ENCODE assay signal across 22 mouse cellular contexts in the genomic region with DNA sequence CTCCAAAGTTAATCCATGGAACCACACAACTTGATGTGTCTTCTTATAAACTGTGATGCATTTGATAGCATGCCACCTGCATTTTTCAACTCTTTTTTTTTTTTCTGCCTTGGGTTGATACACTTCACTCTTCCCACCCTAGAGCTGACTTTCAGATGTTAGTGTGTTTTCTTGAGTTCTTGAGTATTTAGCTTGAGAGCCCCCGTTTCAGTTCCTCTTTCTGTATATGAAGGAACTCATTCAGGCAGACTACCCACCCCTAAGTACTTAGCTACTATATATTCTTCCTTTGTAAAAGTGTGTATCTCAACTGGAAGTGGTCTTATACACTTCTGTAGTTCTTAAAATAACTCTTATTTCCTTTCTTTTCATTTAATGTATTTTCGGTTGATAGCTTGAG.
"Had no signal": no experiment of that assay in that cellular context is flagged by ENCODE, and none has a peak within 500 bp of the region (broad histone marks: within the 10 kb centered on the region; RNA-seq: fewer than 3 reads in every experiment).

No protein-coding gene starts in this region.

- H3K27me3 ChIP-seq: liver, embryonic 15.5 days; lung, embryonic 15.5 days; megakaryocyte, embryonic 14.5 days; midbrain, embryonic 13.5 days; midbrain, embryonic 15.5 days; neural tube, embryonic 12.5 days; stomach, embryonic 15.5 days had no signal

- H3K27ac ChIP-seq: liver, embryonic 15.5 days; lung, embryonic 15.5 days; macrophage; midbrain, embryonic 13.5 days; midbrain, embryonic 15.5 days; neural tube, embryonic 12.5 days; stomach, embryonic 15.5 days; stomach, postnatal 0 days had no signal

- H3K36me3 ChIP-seq: liver, embryonic 15.5 days; lung, embryonic 15.5 days; midbrain, embryonic 13.5 days; midbrain, embryonic 15.5 days; neural tube, embryonic 12.5 days; stomach, embryonic 15.5 days had no signal

- DNase-seq: liver, postnatal 0 days; lung, adult 2 months; lung, postnatal 14 days; lung, postnatal 36 days; retina, postnatal 1 day; right cerebral cortex, adult 18-20 months; right cerebral cortex, postnatal 25 days; right cerebral cortex, postnatal 4 days; thymus, adult 2 months; thymus, postnatal 25 days; thymus, postnatal 4 days had no signal

- ATAC-seq: liver, postnatal 0 days; lung, postnatal 0 days; midbrain, embryonic 13.5 days; midbrain, embryonic 15.5 days had no signal

- H3K4me3 ChIP-seq: liver, embryonic 15.5 days; lung, embryonic 15.5 days; megakaryocyte, embryonic 14.5 days; midbrain, embryonic 13.5 days; midbrain, embryonic 15.5 days; neural tube, embryonic 12.5 days; stomach, embryonic 15.5 days had no signal

- H3K4me1 ChIP-seq: liver, embryonic 15.5 days; lung, embryonic 15.5 days; megakaryocyte, embryonic 14.5 days; midbrain, embryonic 15.5 days had no signal

- H3K9ac ChIP-seq: liver, embryonic 15.5 days; liver, postnatal 0 days; lung, embryonic 15.5 days; midbrain, embryonic 13.5 days; midbrain, embryonic 15.5 days; neural tube, embryonic 12.5 days; stomach, embryonic 15.5 days had no signal

- H3K9me3 ChIP-seq: liver, embryonic 15.5 days; lung, embryonic 15.5 days; megakaryocyte, embryonic 14.5 days; midbrain, embryonic 13.5 days; midbrain, embryonic 15.5 days; neural tube, embryonic 12.5 days; stomach, embryonic 15.5 days had no signal

- H3K4me2 ChIP-seq: liver, embryonic 15.5 days; lung, embryonic 15.5 days; midbrain, embryonic 11.5 days; midbrain, embryonic 13.5 days; midbrain, embryonic 15.5 days; neural tube, embryonic 12.5 days; stomach, embryonic 15.5 days had no signal
